Mouse (Mus musculus) embryonic facial prominence, embryonic 12.5 days (tissue): ENCODE results near the gene 4931428F04Rik. TPM values are rescaled to one million over a fixed set of nuclear protein-coding genes. Genes with fewer than 3 reads are reported as not detected.

ENCODE experiments used
- ATAC-seq: fragments of 200-750 bp; cut with Nextera tagmentation; 2 replicates; pipeline ENCODE4 v1.8.0; 2017; ENCODE audit not compliant: insufficient number of reproducible peaks, insufficient read depth, low FRiP score, low TSS enrichment
- H3K27ac ChIP-seq: fragments of 300-500 bp; sonication (generic); 2 replicates; pipeline ENCODE4 v1.5.1; 2016; ENCODE audit warnings: mild to moderate bottlenecking
- H3K27me3 ChIP-seq: fragments of 300-500 bp; sonication (generic); 2 replicates; pipeline ENCODE4 v1.6.1; 2016; ENCODE audit warnings: mild to moderate bottlenecking, moderate library complexity
- H3K36me3 ChIP-seq: fragments of 300-500 bp; sonication (generic); 2 replicates; pipeline ENCODE4 v1.6.1; 2016; ENCODE audit warnings: mild to moderate bottlenecking
- H3K4me1 ChIP-seq: fragments of 300-500 bp; sonication (generic); 2 replicates; pipeline ENCODE4 v1.6.1; 2016
- H3K4me2 ChIP-seq: fragments of 300-500 bp; sonication (generic); replicated peaks from 2 replicates; pipeline ENCODE4 v1.6.1; 2016; ENCODE audit warnings: mild to moderate bottlenecking, moderate library complexity
- H3K4me3 ChIP-seq: fragments of 300-500 bp; sonication (generic); 2 replicates; pipeline ENCODE4 v1.5.1; 2016; ENCODE audit warnings: mild to moderate bottlenecking
- H3K9ac ChIP-seq: fragments of 300-500 bp; sonication (generic); 2 replicates; pipeline ENCODE4 v1.6.1; 2016; ENCODE audit warnings: mild to moderate bottlenecking, moderate library complexity
- H3K9me3 ChIP-seq: fragments of 300-500 bp; sonication (generic); 2 replicates; pipeline ENCODE4 v1.6.1; 2016; ENCODE audit warnings: mild to moderate bottlenecking, moderate library complexity
- WGBS: fragments of 180-500 bp; shearing (Covaris S2); methylation state at CpG from one replicate; pipeline ENCODE4 v1.1.7; 2016; 5-methylcytosine and 5-hydroxymethylcytosine counted together
- polyA plus RNA-seq: library from polyadenylated mRNA; unstranded; fragments of >200 nt; fragmentation: Nextera tagmentation; extraction: Ambion mirVana; gene quantifications from 2 replicates; pipeline ENCODE4 v1.2.1, GENCODE M21; 2016

Gene 4931428F04Rik
- polyA plus RNA-seq, 1 experiment from 2014 or later: 24.2 TPM

- Histone ChIP-seq H3K4me1 (no peaks in the 10 kb centered on the region), H3K4me3 (no peak overlapping the region), H3K9ac (no peak overlapping the region), H3K4me2 (no peak overlapping the region), H3K27ac (no peak overlapping the region), H3K27me3 (no peaks in the 10 kb centered on the region), H3K36me3 (peaks cover 54% of the 10 kb centered on the region), H3K9me3 (no peaks in the 10 kb centered on the region)
- 84% methylated on average over 11 of the region's 11 CpGs for WGBS
- ATAC-seq: no peak
Measured at GRCm38 (mm10) chr8:105318662-105319190, 29.1 kb upstream of the 4931428F04Rik start.

GRCm38 (mm10) chr8:105317941-105318340, 28.3 kb upstream of the 4931428F04Rik start:
- ATAC-seq: no peak
- H3K9ac ChIP-seq: no peak overlapping the region
- no peak overlapping the region for H3K4me2 ChIP-seq
- 95% methylated on average over 4 of the region's 4 CpGs for WGBS
- H3K36me3 ChIP-seq: peaks cover 59% of the 10 kb centered on the region
- H3K4me1 ChIP-seq: no peaks in the 10 kb centered on the region
- no peak overlapping the region for H3K27ac ChIP-seq
- no peak overlapping the region for H3K4me3 ChIP-seq
- H3K27me3 ChIP-seq: no peaks in the 10 kb centered on the region
- no peaks in the 10 kb centered on the region for H3K9me3 ChIP-seq

DNA sequence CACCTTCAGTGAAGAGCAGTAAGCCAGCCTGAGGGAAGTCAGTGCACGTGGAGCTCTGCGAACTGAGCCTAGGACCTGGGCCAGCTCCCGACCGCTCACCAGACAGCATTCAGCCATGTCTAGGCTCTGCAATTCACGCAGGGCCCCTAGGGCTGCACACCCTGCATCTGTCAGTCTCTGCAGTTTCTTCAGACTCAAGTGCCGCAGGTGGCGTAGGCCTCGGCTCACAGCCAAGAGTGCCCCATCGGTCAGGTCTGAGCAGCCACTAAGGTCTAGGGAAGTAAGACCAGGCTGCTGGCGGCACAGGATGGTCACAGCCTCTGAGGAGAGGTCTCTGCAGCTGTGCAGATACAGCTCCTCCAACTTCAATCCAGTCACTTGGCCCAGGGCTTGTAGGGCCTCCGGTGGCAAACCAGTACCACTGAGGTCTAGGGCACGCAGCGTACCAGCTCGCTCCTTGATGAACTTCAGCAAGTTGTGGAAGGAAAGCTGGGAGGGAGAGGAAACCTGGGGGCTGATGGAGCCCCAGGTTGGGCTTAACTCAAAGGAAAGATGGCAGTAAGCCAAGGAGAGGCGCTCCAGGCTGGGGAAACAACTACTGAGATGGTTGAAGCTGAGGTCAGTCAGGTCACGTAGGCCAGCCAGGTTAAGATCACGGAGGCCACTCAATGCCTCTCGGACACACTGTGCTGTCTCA, 25.6 kb upstream of the 4931428F04Rik start:
- H3K4me3 ChIP-seq: no peak overlapping the region
- no peak for ATAC-seq
- H3K9ac ChIP-seq: no peak overlapping the region
- no peaks in the 10 kb centered on the region for H3K27me3 ChIP-seq
- WGBS: 90% methylated on average over 18 of the region's 18 CpGs
- H3K4me2 ChIP-seq: no peak overlapping the region
- no peaks in the 10 kb centered on the region for H3K4me1 ChIP-seq
- H3K9me3 ChIP-seq: no peaks in the 10 kb centered on the region
- H3K36me3 ChIP-seq: peaks cover 69% of the 10 kb centered on the region
- H3K27ac ChIP-seq: no peak overlapping the region

GRCm38 (mm10) chr8:105313622-105314402, 24.1 kb upstream of the 4931428F04Rik start:
- no peak for ATAC-seq
- 79% methylated on average over 9 of the region's 9 CpGs for WGBS
- H3K4me1 ChIP-seq: no peaks in the 10 kb centered on the region
- H3K27ac ChIP-seq: no peak overlapping the region
- H3K27me3 ChIP-seq: no peaks in the 10 kb centered on the region
- H3K4me2 ChIP-seq: no peak overlapping the region
- no peak overlapping the region for H3K4me3 ChIP-seq
- no peaks in the 10 kb centered on the region for H3K9me3 ChIP-seq
- peaks cover 59% of the 10 kb centered on the region for H3K36me3 ChIP-seq
- no peak overlapping the region for H3K9ac ChIP-seq

DNA sequence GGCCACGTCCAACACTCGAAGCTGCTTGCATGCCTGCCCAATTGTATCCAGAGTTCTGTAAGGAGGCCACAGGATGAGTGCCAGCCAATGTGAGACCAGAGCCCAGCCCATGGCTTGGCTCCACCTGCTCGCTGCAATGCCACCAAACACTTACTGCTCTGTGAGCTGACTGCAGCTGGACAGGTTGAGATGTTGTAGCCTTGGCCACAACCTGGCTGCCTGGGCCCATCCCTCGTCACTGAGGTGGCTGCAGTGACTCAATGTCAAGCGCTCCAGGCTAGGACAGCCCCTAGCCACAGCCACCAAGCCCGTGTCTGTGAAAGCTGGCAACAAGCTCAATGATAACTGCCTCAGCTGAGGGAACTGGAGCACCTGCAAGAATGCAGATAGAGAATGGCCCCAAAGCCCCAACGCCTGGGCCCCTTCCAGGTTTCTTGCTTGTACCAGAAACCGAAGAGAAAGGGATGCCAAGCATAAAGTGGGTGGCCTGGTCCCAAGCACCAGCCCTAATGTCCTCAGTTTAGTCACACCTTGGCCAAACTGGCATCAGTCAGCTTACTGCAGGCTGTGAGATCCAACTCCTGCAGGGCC, 23.3 kb upstream of the 4931428F04Rik start:
- ATAC-seq: no peak
- H3K4me1 ChIP-seq: no peaks in the 10 kb centered on the region
- no peak overlapping the region for H3K4me3 ChIP-seq
- H3K27ac ChIP-seq: no peak overlapping the region
- no peaks in the 10 kb centered on the region for H3K9me3 ChIP-seq
- H3K9ac ChIP-seq: no peak overlapping the region
- H3K4me2 ChIP-seq: no peak overlapping the region
- H3K27me3 ChIP-seq: no peaks in the 10 kb centered on the region
- WGBS: 88% methylated on average over 8 of the region's 8 CpGs
- peaks cover 64% of the 10 kb centered on the region for H3K36me3 ChIP-seq

GRCm38 (mm10) chr8:105311718-105312117, 22.1 kb upstream of the 4931428F04Rik start:
- 85% methylated on average over 1 of the region's 1 CpGs for WGBS
- Histone ChIP-seq H3K9me3 (no peaks in the 10 kb centered on the region), H3K4me1 (peaks cover under 1% of the 10 kb centered on the region; the same call in 1 of the 2 replicates), H3K36me3 (peaks cover 72% of the 10 kb centered on the region), H3K9ac (no peak overlapping the region), H3K4me3 (no peak overlapping the region), H3K27ac (no peak overlapping the region), H3K4me2 (no peak overlapping the region), H3K27me3 (no peaks in the 10 kb centered on the region)
- ATAC-seq: no peak

GRCm38 (mm10) chr8:105310118-105310517, 20.5 kb upstream of the 4931428F04Rik start:
- ATAC-seq: no peak
- H3K4me2 ChIP-seq: no peak overlapping the region
- peaks cover 16% of the 10 kb centered on the region for H3K4me1 ChIP-seq
- H3K4me3 ChIP-seq: no peak overlapping the region
- no peaks in the 10 kb centered on the region for H3K27me3 ChIP-seq
- no peak overlapping the region for H3K27ac ChIP-seq
- no peaks in the 10 kb centered on the region for H3K9me3 ChIP-seq
- WGBS: 87% methylated on average over 8 of the region's 8 CpGs
- peaks cover 62% of the 10 kb centered on the region for H3K36me3 ChIP-seq
- no peak overlapping the region for H3K9ac ChIP-seq

- peaks cover 24% of the 10 kb centered on the region for H3K4me1 ChIP-seq
- H3K4me2 ChIP-seq: no peak overlapping the region
- no peak for ATAC-seq
- 83% methylated on average over 15 of the region's 15 CpGs for WGBS
- H3K27ac ChIP-seq: no peak overlapping the region
- no peak overlapping the region for H3K4me3 ChIP-seq
- H3K9me3 ChIP-seq: no peaks in the 10 kb centered on the region
- no peak overlapping the region for H3K9ac ChIP-seq
- H3K36me3 ChIP-seq: peaks cover 57% of the 10 kb centered on the region
- no peaks in the 10 kb centered on the region for H3K27me3 ChIP-seq
Measured at GRCm38 (mm10) chr8:105309142-105309847, 19.6 kb upstream of the 4931428F04Rik start.

- Histone ChIP-seq H3K27me3 (no peaks in the 10 kb centered on the region), H3K4me3 (no peak overlapping the region), H3K36me3 (peaks cover 57% of the 10 kb centered on the region), H3K4me2 (no peak overlapping the region), H3K9ac (no peak overlapping the region), H3K4me1 (peaks cover 25% of the 10 kb centered on the region), H3K9me3 (no peaks in the 10 kb centered on the region), H3K27ac (no peak overlapping the region)
- 95% methylated on average over 10 of the region's 10 CpGs for WGBS
- ATAC-seq: no peak
Measured at GRCm38 (mm10) chr8:105308428-105308827, 18.8 kb upstream of the 4931428F04Rik start.

GRCm38 (mm10) chr8:105307670-105308069, 18.0 kb upstream of the 4931428F04Rik start:
- H3K9me3 ChIP-seq: no peaks in the 10 kb centered on the region
- no peak overlapping the region for H3K4me3 ChIP-seq
- peaks cover 25% of the 10 kb centered on the region for H3K4me1 ChIP-seq
- no peak overlapping the region for H3K9ac ChIP-seq
- H3K27ac ChIP-seq: no peak overlapping the region
- no peak overlapping the region for H3K4me2 ChIP-seq
- peaks cover 56% of the 10 kb centered on the region for H3K36me3 ChIP-seq
- 94% methylated on average over 13 of the region's 13 CpGs for WGBS
- H3K27me3 ChIP-seq: no peaks in the 10 kb centered on the region
- ATAC-seq: no peak

DNA sequence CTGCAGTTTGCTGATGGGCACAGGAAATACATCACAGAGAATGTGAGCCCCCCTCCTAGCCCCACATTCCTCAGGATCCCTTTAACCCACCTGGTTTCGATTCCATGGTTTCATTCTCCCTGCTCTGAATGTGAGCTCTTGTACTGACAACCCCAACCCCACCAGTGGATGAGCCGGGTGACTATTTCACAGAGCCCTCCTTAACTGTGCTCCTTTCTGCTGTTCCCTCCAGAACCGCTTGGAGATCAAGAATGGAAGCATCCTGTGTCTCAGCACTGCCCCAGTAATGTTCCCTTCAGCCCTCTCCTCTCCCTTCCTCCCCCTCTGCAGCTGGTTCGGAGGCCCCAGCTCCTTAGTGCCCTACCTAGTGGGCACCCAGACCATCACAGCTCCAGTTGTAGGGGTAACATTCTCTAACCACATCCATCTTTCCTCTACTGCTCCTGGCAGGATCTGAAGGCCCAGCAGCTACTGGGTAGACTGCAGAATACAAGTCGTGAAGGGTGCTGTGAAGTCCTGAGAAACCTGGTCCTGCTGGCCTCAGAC, 16.6 kb upstream of the 4931428F04Rik start:
- Histone ChIP-seq H3K4me2 (peak overlapping the region; percentile 74), H3K36me3 (peaks cover 59% of the 10 kb centered on the region), H3K4me3 (peak overlapping the region; percentile 32), H3K9me3 (no peaks in the 10 kb centered on the region), H3K27me3 (no peaks in the 10 kb centered on the region), H3K9ac (peak overlapping the region; percentile 49), H3K4me1 (peaks cover 25% of the 10 kb centered on the region), H3K27ac (peak overlapping the region; percentile 73)
- ATAC-seq: peak; percentile 39
- WGBS: 36% methylated on average over 5 of the region's 5 CpGs
